Mouse (Mus musculus): Measurements from ENCODE around the gene Ttc41. TPM values are rescaled to one million over a fixed set of nuclear protein-coding genes. Genes with fewer than 3 reads are reported as not detected.

Gene Ttc41
- polyA plus RNA-seq, 1 experiment from 2014 or later, result 2.5 TPM

DNA sequence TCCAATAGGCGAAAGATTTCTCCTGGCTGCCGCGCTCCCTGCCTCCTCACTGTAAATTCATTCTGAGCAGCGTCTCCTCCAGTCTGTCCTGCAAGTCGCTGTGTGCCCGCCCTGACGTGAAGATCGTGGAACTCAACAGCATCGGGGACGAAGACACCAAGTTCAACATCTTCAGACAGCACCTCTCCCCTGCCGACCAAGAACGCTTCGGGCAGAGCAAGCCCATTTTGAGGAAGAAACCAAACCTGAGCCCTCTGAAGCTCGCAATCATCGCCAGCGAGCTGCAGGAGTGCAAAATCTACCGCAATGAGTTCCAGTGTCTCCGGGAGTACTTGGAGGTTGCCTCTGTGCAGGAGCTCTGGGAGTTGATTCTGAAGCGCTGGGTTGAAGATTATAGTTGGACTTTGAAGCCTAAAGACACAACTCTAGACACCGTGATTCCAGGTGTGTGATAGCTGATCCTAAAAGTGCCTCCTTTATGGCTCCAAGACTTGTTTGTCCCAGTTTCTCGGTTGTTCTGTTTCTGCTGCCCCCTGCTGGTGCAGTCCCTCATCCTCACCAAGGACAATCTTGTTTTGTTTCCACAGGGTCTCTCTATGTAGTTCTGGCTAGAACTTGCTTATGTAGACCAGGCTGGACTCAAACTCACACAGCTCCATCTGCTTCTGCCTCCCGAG, 25.4 kb downstream of the Ttc41 start:
- Histone ChIP-seq H3K9ac (replicated peaks; ENCODE audit: low read length) (peak overlapping the region; percentile 44), H3K9me3 (ENCODE audit: control insufficient read depth, low read length) (no peaks in the 10 kb centered on the region), H3K4me3 (replicated peaks; ENCODE audit: low read depth, low read length) (peak overlapping the region; percentile 40), H3K36me3 (ENCODE audit: control insufficient read depth, insufficient read depth, low read length) (no peaks in the 10 kb centered on the region), H3K27ac (replicated peaks; ENCODE audit: low read depth, low read length) (no peak overlapping the region), H3K27me3 (ENCODE audit: control insufficient read depth, insufficient read depth, low read length) (no peaks in the 10 kb centered on the region), H3K4me2 (ENCODE audit: low read length) (peak overlapping the region; percentile 67), H3K4me1 (ENCODE audit: control insufficient read depth, insufficient read depth, low read length) (peaks cover 5% of the 10 kb centered on the region; the same call in 1 of the 2 replicates)
- ATAC-seq (ENCODE audit: low FRiP score, low TSS enrichment) (no peak), DNase-seq (peak; percentile 91)
- 11% methylated on average over 22 of the region's 22 CpGs for WGBS

DNA sequence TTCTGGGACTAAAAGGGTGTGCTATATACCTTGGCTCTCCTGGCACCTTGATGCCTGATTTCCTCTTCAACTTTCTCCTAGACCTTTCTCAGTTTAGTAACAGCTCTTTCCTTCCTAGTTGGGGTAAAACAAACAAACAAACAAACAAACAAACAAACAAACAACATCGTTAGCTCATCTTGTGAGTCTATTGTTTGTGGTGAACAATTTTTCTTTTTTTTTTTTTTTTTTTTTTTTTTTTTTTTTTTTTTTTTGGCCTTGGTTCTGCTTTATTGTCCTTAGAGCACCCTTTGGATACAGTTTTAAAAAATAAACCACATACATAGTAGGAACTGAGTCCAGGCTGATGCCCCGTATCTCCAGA, 25.9 kb downstream of the Ttc41 start:
- DNase-seq, result no peak
- WGBS, result 61% methylated on average over 2 of the region's 2 CpGs
- no peak overlapping the region for H3K27ac ChIP-seq (replicated peaks; ENCODE audit: low read depth, low read length)

DNA sequence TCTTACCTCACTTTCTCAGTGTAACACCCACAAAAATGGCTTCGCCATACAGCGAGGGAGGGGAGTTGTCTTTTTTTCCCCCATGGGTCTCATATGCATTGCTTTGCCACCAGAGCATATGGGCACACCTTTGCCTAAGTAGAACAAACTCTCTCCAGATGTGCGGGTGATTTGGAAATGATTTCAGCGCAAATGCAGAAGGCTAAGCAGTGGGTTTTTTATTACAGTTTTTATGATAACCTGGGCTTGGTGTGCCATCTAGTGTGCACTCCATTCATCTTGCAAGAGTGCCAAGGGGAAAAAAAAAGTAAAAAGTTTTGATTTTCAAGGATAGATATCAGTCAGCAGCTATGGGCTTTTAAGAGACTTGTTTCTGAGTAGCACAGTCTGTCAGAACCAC, 29.4 kb downstream of the Ttc41 start:
- ATAC-seq (ENCODE audit: low FRiP score, low TSS enrichment), result no peak
- Histone ChIP-seq H3K27ac (replicated peaks; ENCODE audit: low read depth, low read length) (no peak overlapping the region), H3K27me3 (ENCODE audit: control insufficient read depth, insufficient read depth, low read length) (no peaks in the 10 kb centered on the region), H3K9me3 (ENCODE audit: control insufficient read depth, low read length) (no peaks in the 10 kb centered on the region), H3K4me2 (ENCODE audit: low read length) (no peak overlapping the region), H3K4me3 (replicated peaks; ENCODE audit: low read depth, low read length) (no peak overlapping the region), H3K9ac (replicated peaks; ENCODE audit: low read length) (no peak overlapping the region), H3K4me1 (ENCODE audit: control insufficient read depth, insufficient read depth, low read length) (no peaks in the 10 kb centered on the region), H3K36me3 (ENCODE audit: control insufficient read depth, insufficient read depth, low read length) (no peaks in the 10 kb centered on the region)
- 93% methylated on average over 4 of the region's 4 CpGs for WGBS
- DNase-seq, result peak; percentile 24

More for the DNA sequence above, 25.9 kb downstream of the Ttc41 start:
- H3K27me3 ChIP-seq (ENCODE audit: control insufficient read depth, insufficient read depth, low read length), result no peaks in the 10 kb centered on the region
- no peak overlapping the region for H3K9ac ChIP-seq (replicated peaks; ENCODE audit: low read length)
- no peaks in the 10 kb centered on the region for H3K9me3 ChIP-seq (ENCODE audit: control insufficient read depth, low read length)
- H3K4me3 ChIP-seq (replicated peaks; ENCODE audit: low read depth, low read length), result no peak overlapping the region
- no peaks in the 10 kb centered on the region for H3K36me3 ChIP-seq (ENCODE audit: control insufficient read depth, insufficient read depth, low read length)
- ATAC-seq (ENCODE audit: low FRiP score, low TSS enrichment), result no peak
- peaks cover 5% of the 10 kb centered on the region; the same call in 1 of the 2 replicates for H3K4me1 ChIP-seq (ENCODE audit: control insufficient read depth, insufficient read depth, low read length)
- H3K4me2 ChIP-seq (ENCODE audit: low read length), result no peak overlapping the region; the same call in 1 of the 2 replicates

DNA sequence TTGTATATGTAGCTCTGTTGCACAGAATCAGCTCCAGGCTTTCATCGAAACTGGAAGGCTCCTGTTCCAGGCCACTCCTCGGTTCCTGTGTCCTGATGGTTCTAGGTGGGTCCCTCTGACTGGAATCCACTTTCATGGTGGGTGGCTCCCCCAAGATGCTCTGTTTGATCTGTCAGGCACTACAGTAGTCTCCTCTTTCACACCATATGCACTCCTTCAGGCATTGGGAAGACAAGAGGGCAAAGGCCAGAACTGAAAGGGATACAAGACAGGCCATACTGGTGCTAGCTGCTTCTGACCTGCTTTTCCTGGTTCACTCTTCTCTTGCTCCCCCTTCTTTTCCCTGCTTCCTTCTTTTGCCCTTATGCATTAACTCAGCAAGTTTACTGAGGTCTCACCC, 37.3 kb downstream of the Ttc41 start:
- WGBS, result 94% methylated on average over 2 of the region's 2 CpGs
- no peak for ATAC-seq (ENCODE audit: low FRiP score, low TSS enrichment)

DNA sequence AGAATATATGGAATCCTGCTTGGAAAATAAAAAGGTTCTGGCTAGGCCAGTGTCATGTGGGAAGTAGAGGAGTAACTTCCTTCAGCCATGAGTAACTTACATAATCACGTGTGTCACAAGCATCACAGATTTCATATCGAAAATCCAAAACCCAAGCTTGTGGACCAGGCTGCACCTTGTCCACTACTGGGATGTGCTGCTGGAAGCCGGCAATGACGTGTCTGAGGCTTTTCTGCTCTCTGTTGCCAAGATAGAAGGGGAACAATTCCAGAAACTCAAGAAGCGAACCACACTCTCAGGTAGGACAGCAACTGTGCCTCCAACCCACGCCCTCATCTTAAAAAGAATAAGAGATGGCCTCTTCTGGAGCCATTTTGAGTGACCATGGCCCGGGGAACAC, 38.7 kb downstream of the Ttc41 start:
- H3K4me3 ChIP-seq (replicated peaks; ENCODE audit: low read depth, low read length), result no peak overlapping the region
- no peak for DNase-seq
- 89% methylated on average over 7 of the region's 7 CpGs for WGBS

More for the DNA sequence above, 37.3 kb downstream of the Ttc41 start:
- no peak for DNase-seq
- H3K27me3 ChIP-seq (ENCODE audit: control insufficient read depth, insufficient read depth, low read length), result no peaks in the 10 kb centered on the region
- H3K36me3 ChIP-seq (ENCODE audit: control insufficient read depth, insufficient read depth, low read length), result no peaks in the 10 kb centered on the region
- no peak overlapping the region for H3K4me2 ChIP-seq (ENCODE audit: low read length)
- no peaks in the 10 kb centered on the region for H3K4me1 ChIP-seq (ENCODE audit: control insufficient read depth, insufficient read depth, low read length)
- H3K9me3 ChIP-seq (ENCODE audit: control insufficient read depth, low read length), result no peaks in the 10 kb centered on the region
- no peak overlapping the region for H3K27ac ChIP-seq (replicated peaks; ENCODE audit: low read depth, low read length)
- H3K4me3 ChIP-seq (replicated peaks; ENCODE audit: low read depth, low read length), result no peak overlapping the region
- no peak overlapping the region for H3K9ac ChIP-seq (replicated peaks; ENCODE audit: low read length)

DNA sequence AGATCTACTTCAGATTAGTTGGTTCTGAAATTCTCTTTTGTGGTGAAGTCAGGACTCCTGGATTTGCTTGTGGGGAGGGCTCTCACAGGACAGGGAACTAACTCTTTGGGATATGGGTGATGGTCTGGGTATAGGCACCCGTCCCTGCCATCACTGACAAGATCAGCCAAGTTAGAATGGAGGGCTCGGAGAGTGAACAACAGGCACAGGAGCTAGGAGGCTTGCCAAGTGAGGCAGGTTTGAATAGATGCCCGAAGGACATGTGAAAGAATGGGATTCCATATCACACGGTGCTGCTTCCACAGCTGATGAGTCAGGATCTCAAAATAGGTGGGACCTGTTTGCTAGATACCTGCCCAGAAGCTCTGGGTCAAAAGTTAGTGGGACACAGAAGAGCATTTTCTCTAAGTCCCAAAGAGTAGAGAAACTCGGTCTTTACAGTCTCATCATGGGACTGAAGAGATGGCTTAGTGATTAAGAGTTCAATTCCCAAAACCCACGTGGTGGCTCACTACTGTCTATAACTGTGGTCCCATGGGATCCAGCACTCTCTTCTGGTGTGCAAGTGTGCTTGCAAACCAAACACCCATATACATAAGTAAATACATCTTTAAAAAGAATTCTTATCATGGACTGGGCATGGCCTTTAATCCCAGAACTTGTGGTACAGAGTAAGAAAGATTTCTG, 50.3 kb downstream of the Ttc41 start:
- DNase-seq, result no peak
- H3K27ac ChIP-seq (replicated peaks; ENCODE audit: low read depth, low read length), result no peak overlapping the region
- 84% methylated on average over 6 of the region's 6 CpGs for WGBS
- H3K27me3 ChIP-seq (ENCODE audit: control insufficient read depth, insufficient read depth, low read length), result no peaks in the 10 kb centered on the region
- no peak for ATAC-seq (ENCODE audit: low FRiP score, low TSS enrichment)
- H3K4me3 ChIP-seq (replicated peaks; ENCODE audit: low read depth, low read length), result no peak overlapping the region
- no peaks in the 10 kb centered on the region for H3K36me3 ChIP-seq (ENCODE audit: control insufficient read depth, insufficient read depth, low read length)
- H3K4me2 ChIP-seq (ENCODE audit: low read length), result no peak overlapping the region
- no peaks in the 10 kb centered on the region for H3K9me3 ChIP-seq (ENCODE audit: control insufficient read depth, low read length)
- no peak overlapping the region for H3K9ac ChIP-seq (replicated peaks; ENCODE audit: low read length)
- H3K4me1 ChIP-seq (ENCODE audit: control insufficient read depth, insufficient read depth, low read length), result no peaks in the 10 kb centered on the region

More for the DNA sequence above, 38.7 kb downstream of the Ttc41 start:
- H3K36me3 ChIP-seq (ENCODE audit: control insufficient read depth, insufficient read depth, low read length), result no peaks in the 10 kb centered on the region
- H3K4me1 ChIP-seq (ENCODE audit: control insufficient read depth, insufficient read depth, low read length), result no peaks in the 10 kb centered on the region
- H3K9ac ChIP-seq (replicated peaks; ENCODE audit: low read length), result no peak overlapping the region
- H3K27me3 ChIP-seq (ENCODE audit: control insufficient read depth, insufficient read depth, low read length), result no peaks in the 10 kb centered on the region
- H3K4me2 ChIP-seq (ENCODE audit: low read length), result no peak overlapping the region
- H3K9me3 ChIP-seq (ENCODE audit: control insufficient read depth, low read length), result no peaks in the 10 kb centered on the region
- no peak for ATAC-seq (ENCODE audit: low FRiP score, low TSS enrichment)
- no peak overlapping the region for H3K27ac ChIP-seq (replicated peaks; ENCODE audit: low read depth, low read length)

DNA sequence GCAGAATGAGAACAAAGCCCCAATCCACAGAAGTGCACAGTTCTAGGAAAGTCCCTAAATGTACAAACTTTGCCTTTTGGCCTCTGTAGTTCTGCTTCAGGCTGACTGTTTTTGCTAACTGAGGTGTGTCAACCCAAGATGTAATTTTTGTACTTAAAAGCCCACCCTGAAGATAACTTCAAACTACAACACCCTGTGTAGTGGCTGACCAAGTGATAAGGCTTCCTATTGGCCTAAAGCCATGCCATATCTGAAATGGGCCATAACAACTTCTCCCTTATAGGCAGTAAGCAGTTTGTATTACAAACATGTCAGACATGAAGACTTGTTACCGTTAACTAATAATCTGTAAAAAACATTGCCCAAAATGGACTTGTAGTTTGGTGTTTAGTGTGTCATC, 52.1 kb downstream of the Ttc41 start:
- WGBS, result 100% methylated on average over 1 of the region's 1 CpGs
- Histone ChIP-seq H3K4me2 (ENCODE audit: low read length) (no peak overlapping the region), H3K9me3 (ENCODE audit: control insufficient read depth, low read length) (no peaks in the 10 kb centered on the region), H3K36me3 (ENCODE audit: control insufficient read depth, insufficient read depth, low read length) (no peaks in the 10 kb centered on the region), H3K4me3 (replicated peaks; ENCODE audit: low read depth, low read length) (no peak overlapping the region), H3K27me3 (ENCODE audit: control insufficient read depth, insufficient read depth, low read length) (no peaks in the 10 kb centered on the region), H3K4me1 (ENCODE audit: control insufficient read depth, insufficient read depth, low read length) (0 out of 2 replicates have a peak, but pooled peaks cover 4% of the 10 kb centered on the region), H3K9ac (replicated peaks; ENCODE audit: low read length) (no peak overlapping the region), H3K27ac (replicated peaks; ENCODE audit: low read depth, low read length) (no peak overlapping the region)
- no peak for DNase-seq
- no peak for ATAC-seq (ENCODE audit: low FRiP score, low TSS enrichment)

DNA sequence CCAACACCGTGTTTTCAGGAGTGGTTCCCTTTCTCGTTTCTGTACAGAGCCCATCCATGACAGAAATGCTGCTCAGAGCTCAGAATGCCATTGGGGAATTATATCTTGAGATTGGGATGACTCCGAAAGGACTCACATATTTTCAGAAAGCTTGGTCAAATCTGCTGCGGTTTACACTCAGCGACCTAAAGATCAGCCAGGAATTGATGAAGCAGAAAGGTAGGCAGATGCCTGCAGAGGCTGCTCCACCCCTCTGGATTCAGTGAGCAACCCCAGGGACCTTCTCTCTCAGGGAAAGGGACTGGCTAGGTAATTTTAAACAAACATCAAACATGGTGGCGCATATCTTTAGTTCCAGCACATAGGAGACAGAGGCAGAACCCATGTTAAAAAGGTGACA, 52.6 kb downstream of the Ttc41 start:
- no peaks in the 10 kb centered on the region for H3K36me3 ChIP-seq (ENCODE audit: control insufficient read depth, insufficient read depth, low read length)
- DNase-seq, result no peak
- no peak overlapping the region for H3K27ac ChIP-seq (replicated peaks; ENCODE audit: low read depth, low read length)
- H3K4me2 ChIP-seq (ENCODE audit: low read length), result no peak overlapping the region
- no peaks in the 10 kb centered on the region for H3K27me3 ChIP-seq (ENCODE audit: control insufficient read depth, insufficient read depth, low read length)
- ATAC-seq (ENCODE audit: low FRiP score, low TSS enrichment), result no peak
- H3K9me3 ChIP-seq (ENCODE audit: control insufficient read depth, low read length), result no peaks in the 10 kb centered on the region
- WGBS, result 88% methylated on average over 6 of the region's 6 CpGs
- 0 out of 2 replicates have a peak, but pooled peaks cover 4% of the 10 kb centered on the region for H3K4me1 ChIP-seq (ENCODE audit: control insufficient read depth, insufficient read depth, low read length)
- no peak overlapping the region for H3K4me3 ChIP-seq (replicated peaks; ENCODE audit: low read depth, low read length)
- H3K9ac ChIP-seq (replicated peaks; ENCODE audit: low read length), result no peak overlapping the region

DNA sequence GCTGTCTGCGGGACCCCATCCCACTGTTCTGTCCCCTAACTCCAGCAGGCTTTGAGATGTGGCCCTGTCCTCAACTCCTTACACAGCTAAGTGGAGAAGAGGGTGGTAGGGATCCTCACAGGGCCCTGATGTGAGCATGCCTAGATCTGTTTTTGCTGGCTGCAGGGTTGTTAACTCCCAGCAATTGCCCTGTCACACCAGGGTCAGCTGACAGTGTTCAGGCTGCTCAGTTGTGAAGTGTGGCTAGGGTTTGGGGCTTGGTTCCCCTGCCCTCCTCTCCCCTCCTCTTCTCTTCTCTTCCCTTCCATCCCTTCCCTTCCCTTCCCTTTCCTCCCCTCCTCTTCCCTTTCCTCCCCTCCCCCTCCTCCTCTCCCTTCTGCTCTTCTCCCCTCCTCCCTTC, 55.6 kb downstream of the Ttc41 start:
- no peak for DNase-seq
- no peaks in the 10 kb centered on the region for H3K36me3 ChIP-seq (ENCODE audit: control insufficient read depth, insufficient read depth, low read length)
- H3K27me3 ChIP-seq (ENCODE audit: control insufficient read depth, insufficient read depth, low read length), result no peaks in the 10 kb centered on the region
- 0 out of 2 replicates have a peak, but pooled peaks cover 4% of the 10 kb centered on the region for H3K4me1 ChIP-seq (ENCODE audit: control insufficient read depth, insufficient read depth, low read length)
- no peaks in the 10 kb centered on the region for H3K9me3 ChIP-seq (ENCODE audit: control insufficient read depth, low read length)
- 90% methylated on average over 1 of the region's 1 CpGs for WGBS
- ATAC-seq (ENCODE audit: low FRiP score, low TSS enrichment), result no peak; the same call in 1 of the 2 replicates
- H3K4me3 ChIP-seq (replicated peaks; ENCODE audit: low read depth, low read length), result no peak overlapping the region
- no peak overlapping the region for H3K9ac ChIP-seq (replicated peaks; ENCODE audit: low read length)
- no peak overlapping the region for H3K4me2 ChIP-seq (ENCODE audit: low read length)
- H3K27ac ChIP-seq (replicated peaks; ENCODE audit: low read depth, low read length), result 0 out of 2 replicates have a peak overlapping the region, but pooled peaks have one; percentile 13

All from midbrain, embryonic 14.5 days (tissue).